Mouse (Mus musculus) stomach, embryonic 14.5 days (tissue): ENCODE data around the gene Bex4. TPM values are rescaled to one million over a fixed set of nuclear protein-coding genes. Genes with fewer than 3 reads are reported as not detected.
"Not testable (repeated sequence)": the region's sequence is repeated elsewhere in the genome, so short reads cannot be mapped to it uniquely, and the experiment has no call there.

Source experiments
- ATAC-seq: fragments of 200-750 bp; cut with Nextera tagmentation; 2 replicates; pipeline ENCODE4 v1.8.0; 2017; ENCODE audit warnings: low read depth, moderate TSS enrichment; ENCODE audit not compliant: insufficient number of reproducible peaks, insufficient read depth, low FRiP score
- H3K27ac ChIP-seq: fragments of 300-500 bp; sonication (generic); 2 replicates; pipeline ENCODE4 v1.5.1; 2014; ENCODE audit warnings: mild to moderate bottlenecking, low read length, moderate library complexity, mixed read lengths
- H3K27me3 ChIP-seq: fragments of 300-500 bp; sonication (generic); 2 replicates; pipeline ENCODE4 v1.6.1; 2014; ENCODE audit warnings: low read length, control low read depth, mixed read lengths; ENCODE audit not compliant: control insufficient read depth, insufficient read depth
- H3K36me3 ChIP-seq: fragments of 300-500 bp; sonication (generic); 2 replicates; pipeline ENCODE4 v1.6.1; 2014; ENCODE audit warnings: mild to moderate bottlenecking, control low read depth, low read length, moderate library complexity, mixed read lengths; ENCODE audit not compliant: control insufficient read depth, insufficient read depth
- H3K4me1 ChIP-seq: fragments of 300-500 bp; sonication (generic); 2 replicates; pipeline ENCODE4 v1.6.1; 2014; ENCODE audit warnings: low read length, control low read depth, mixed read lengths; ENCODE audit not compliant: control insufficient read depth, insufficient read depth
- H3K4me2 ChIP-seq: fragments of 300-500 bp; sonication (generic); replicated peaks from 2 replicates; pipeline ENCODE4 v1.6.1; 2014; ENCODE audit warnings: low read depth, low read length, control low read depth
- H3K4me3 ChIP-seq: fragments of 300-500 bp; sonication (generic); 2 replicates; pipeline ENCODE4 v1.5.1; 2014; ENCODE audit warnings: low read depth, low read length, control low read depth
- H3K9ac ChIP-seq: fragments of 300-500 bp; sonication (generic); replicated peaks from 2 replicates; pipeline ENCODE4 v1.6.1; 2014; ENCODE audit warnings: low read depth, mild to moderate bottlenecking, control low read depth, low read length, moderate library complexity, mixed read lengths
- H3K9me3 ChIP-seq: fragments of 300-500 bp; sonication (generic); 2 replicates; pipeline ENCODE4 v1.6.1; 2016; ENCODE audit warnings: low read depth, low read length, control low read depth; ENCODE audit not compliant: control insufficient read depth
- WGBS: fragments of 180-500 bp; shearing (Covaris S2); extraction: QIAGEN DNeasy Blood & Tissue Kit; methylation state at CpG from one replicate; pipeline ENCODE4 v1.1.7; 2014; 5-methylcytosine and 5-hydroxymethylcytosine counted together
- polyA plus RNA-seq: library from polyadenylated mRNA; unstranded; fragments of >200 nt; fragmentation: Nextera tagmentation; extraction: Ambion mirVana; gene quantifications from 2 replicates; pipeline ENCODE4 v1.2.1, GENCODE M21; 2014

Gene Bex4
- polyA plus RNA-seq, 1 experiment from 2014 or later, result 108 TPM

DNA sequence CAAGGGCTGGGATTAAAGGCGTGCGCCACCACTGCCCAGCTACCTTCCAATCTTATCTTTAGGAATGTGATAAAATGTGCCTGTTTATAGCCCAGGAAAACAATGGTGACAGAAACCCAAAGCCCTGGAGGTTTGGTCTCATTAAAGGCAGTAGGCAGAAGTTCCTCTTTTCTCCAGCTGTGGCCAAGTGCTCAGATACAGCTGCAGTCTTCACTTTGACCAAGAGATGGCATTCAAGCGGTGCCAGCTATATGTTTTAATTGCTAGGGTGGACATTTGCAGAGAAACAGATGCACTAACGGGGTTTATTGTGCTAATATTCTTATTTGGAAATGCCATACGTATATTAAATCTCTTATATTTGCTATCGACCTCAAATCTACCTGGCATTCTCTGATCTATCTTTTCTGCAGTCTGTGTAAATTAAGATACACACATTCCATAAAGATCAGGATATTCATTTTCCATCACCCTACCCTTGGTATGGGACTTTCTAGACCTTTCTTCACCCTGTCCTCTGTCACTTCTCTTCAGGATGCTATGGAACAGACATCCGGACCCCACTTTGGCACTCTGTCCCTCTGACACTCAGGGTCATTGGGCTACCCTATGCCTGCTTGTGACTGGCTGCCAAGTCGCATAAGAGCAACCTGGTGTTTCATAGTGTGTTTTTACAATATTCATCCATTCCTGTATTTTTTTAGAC is 11.6 kb upstream of the Bex4 start:
- no peak for ATAC-seq
- Histone ChIP-seq H3K36me3 (no peaks in the 10 kb centered on the region), H3K4me2 (no peak overlapping the region), H3K27me3 (no peaks in the 10 kb centered on the region), H3K9ac (no peak overlapping the region), H3K4me3 (no peak overlapping the region), H3K27ac (no peak overlapping the region), H3K9me3 (no peaks in the 10 kb centered on the region), H3K4me1 (no peaks in the 10 kb centered on the region)
- WGBS, result 65% methylated on average over 8 of the region's 8 CpGs

DNA sequence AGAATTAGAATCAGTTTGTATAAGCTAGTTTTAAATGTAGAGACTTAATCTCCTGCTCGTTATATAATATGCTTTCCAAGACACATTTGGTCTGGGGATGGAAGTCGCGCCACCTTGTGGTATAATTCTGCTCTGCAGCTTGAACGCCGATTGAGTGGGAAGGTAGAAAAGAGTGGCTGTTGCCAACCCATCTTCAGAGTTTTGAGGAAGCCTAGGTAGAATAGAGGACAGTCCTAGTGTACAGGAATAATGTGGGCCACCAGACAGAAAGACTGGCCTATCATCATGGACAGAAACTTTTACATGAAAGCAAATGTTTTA is 11.1 kb upstream of the Bex4 start:
- no peak for ATAC-seq

DNA sequence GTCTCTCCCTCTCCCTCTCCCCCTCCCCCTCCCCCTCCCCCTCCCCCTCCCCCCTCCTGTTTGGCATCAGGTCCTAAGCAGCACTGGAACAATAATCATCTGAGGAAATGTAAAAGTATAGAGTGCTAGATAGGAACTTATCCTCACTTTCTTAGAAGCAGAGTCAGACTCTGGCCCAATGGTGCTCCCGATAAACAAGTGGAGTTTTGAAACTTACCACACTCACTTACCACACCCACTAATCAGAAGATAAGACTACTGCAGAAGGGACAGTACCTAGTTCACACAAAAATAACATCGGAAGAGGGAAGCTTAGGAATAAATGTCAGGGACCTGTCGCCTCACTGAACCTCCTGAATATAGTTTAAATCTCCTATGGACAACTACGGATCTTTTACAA is 3.2 kb upstream of the Bex4 start:
- H3K27me3 ChIP-seq, result no peaks in the 10 kb centered on the region
- H3K9ac ChIP-seq, result no peak overlapping the region
- H3K4me3 ChIP-seq, result no peak overlapping the region
- no peaks in the 10 kb centered on the region for H3K9me3 ChIP-seq
- 0 out of 2 replicates have a peak, but pooled peaks have one; percentile 14 for ATAC-seq
- no peaks in the 10 kb centered on the region for H3K4me1 ChIP-seq
- H3K27ac ChIP-seq, result no peak overlapping the region
- 92% methylated on average over 4 of the region's 4 CpGs for WGBS
- H3K4me2 ChIP-seq, result no peak overlapping the region
- H3K36me3 ChIP-seq, result no peaks in the 10 kb centered on the region

More for the DNA sequence above, 11.1 kb upstream of the Bex4 start:
- H3K27me3 ChIP-seq, result no peaks in the 10 kb centered on the region
- H3K36me3 ChIP-seq, result no peaks in the 10 kb centered on the region
- H3K27ac ChIP-seq, result no peak overlapping the region
- H3K9ac ChIP-seq, result no peak overlapping the region
- WGBS, result 24% methylated on average over 5 of the region's 5 CpGs
- no peaks in the 10 kb centered on the region for H3K9me3 ChIP-seq
- no peaks in the 10 kb centered on the region for H3K4me1 ChIP-seq
- no peak overlapping the region for H3K4me3 ChIP-seq
- H3K4me2 ChIP-seq, result no peak overlapping the region

DNA sequence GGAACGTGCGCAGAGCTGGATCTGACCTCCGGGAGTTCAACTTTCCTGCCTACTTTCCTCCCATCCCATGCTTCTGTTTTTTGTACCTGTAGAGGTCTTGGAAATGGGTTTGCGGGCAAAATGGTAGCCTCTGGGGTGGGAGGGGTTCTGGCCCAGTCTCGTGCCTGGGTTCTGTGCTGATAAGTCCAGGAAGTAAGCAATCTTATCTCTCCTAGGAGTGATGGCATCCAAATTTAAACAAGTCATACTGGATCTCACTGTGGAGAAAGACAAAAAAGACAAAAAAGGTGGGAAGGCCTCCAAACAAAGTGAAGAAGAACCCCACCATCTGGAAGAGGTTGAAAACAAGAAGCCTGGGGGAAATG is 826 bp downstream of the Bex4 start:
- WGBS, result 38% methylated on average over 5 of the region's 5 CpGs
- H3K4me1 ChIP-seq, H3K27ac ChIP-seq, H3K36me3 ChIP-seq, H3K9me3 ChIP-seq, H3K9ac ChIP-seq, H3K27me3 ChIP-seq, ATAC-seq: not testable (repeated sequence)
- H3K4me2 ChIP-seq, result peak overlapping the region; percentile 34
- peak overlapping the region; percentile 23 for H3K4me3 ChIP-seq

DNA sequence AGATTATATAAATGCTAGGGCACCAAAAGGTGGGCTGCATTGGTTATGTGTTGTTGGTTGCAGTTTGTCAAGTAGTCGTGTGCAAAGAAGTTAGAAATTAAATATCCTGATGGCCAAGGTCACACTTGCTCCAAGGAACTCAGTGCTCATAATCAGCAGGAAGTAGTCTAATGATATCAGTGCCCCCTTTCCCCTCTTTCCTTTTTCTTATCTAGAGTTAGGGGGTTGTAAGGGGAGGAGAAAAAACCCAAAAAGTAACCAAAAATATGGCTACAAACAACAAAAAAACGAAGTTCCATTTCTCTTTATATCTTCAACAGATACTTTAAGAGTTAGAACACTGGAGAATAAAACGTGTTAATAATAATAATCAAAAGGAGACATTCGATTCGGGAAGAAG is 2.6 kb downstream of the Bex4 start:
- Histone ChIP-seq H3K9me3 (no peaks in the 10 kb centered on the region), H3K27me3 (no peaks in the 10 kb centered on the region), H3K4me2 (no peak overlapping the region), H3K9ac (no peak overlapping the region), H3K4me1 (no peaks in the 10 kb centered on the region), H3K36me3 (no peaks in the 10 kb centered on the region), H3K27ac (no peak overlapping the region), H3K4me3 (no peak overlapping the region)
- ATAC-seq, result no peak
- WGBS, result 82% methylated on average over 5 of the region's 5 CpGs

DNA sequence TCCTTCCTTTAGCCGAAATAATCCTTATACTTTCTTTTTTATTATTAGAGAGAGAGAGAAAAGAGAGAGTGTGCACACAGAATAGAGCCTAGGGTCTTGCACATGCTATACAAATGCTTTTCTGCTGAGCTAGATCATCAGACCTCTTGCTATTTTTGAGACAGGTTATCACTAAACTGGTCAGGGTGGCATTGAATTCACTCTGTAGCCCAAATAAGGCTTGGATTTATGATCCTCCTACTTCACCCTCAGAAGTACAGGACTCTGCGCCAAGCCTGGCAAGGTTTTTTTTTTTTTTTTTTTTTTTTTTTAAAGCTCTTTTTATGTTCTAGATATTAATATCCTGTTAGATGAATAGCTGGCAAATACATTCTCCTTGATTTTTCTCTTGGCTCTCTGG is 4.9 kb downstream of the Bex4 start:
- no peaks in the 10 kb centered on the region for H3K36me3 ChIP-seq
- WGBS, result 72% methylated on average over 2 of the region's 2 CpGs
- ATAC-seq, result no peak
- no peak overlapping the region for H3K9ac ChIP-seq
- H3K27me3 ChIP-seq, result no peaks in the 10 kb centered on the region
- no peaks in the 10 kb centered on the region for H3K4me1 ChIP-seq
- H3K4me3 ChIP-seq, result no peak overlapping the region
- H3K4me2 ChIP-seq, result no peak overlapping the region
- no peaks in the 10 kb centered on the region for H3K9me3 ChIP-seq
- H3K27ac ChIP-seq, result no peak overlapping the region

DNA sequence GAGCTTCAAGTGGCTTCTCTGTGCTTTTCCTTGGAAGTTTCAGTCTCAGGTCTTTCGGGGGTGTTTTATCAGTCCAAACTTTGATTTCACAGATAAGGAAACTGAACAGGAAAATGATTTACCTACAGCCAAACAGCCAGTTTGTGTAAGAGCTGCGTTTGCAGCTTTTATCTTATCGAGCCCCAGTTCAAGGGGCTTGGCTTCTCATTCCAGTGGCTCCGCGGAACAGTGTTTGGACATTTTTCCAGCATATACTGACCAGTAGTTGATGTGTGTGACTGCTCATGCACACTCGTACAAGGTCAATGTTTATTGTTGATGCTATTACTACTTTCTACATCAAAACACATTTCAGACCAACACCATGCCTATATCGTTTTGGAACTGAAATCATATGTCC is 5.4 kb downstream of the Bex4 start:
- no peak overlapping the region for H3K4me3 ChIP-seq
- WGBS, result 44% methylated on average over 7 of the region's 7 CpGs
- H3K4me1 ChIP-seq, result no peaks in the 10 kb centered on the region
- H3K36me3 ChIP-seq, result no peaks in the 10 kb centered on the region
- H3K27ac ChIP-seq, result no peak overlapping the region
- H3K9ac ChIP-seq, result no peak overlapping the region
- H3K4me2 ChIP-seq, result no peak overlapping the region
- H3K9me3 ChIP-seq, result no peaks in the 10 kb centered on the region
- no peaks in the 10 kb centered on the region for H3K27me3 ChIP-seq
- ATAC-seq, result no peak

DNA sequence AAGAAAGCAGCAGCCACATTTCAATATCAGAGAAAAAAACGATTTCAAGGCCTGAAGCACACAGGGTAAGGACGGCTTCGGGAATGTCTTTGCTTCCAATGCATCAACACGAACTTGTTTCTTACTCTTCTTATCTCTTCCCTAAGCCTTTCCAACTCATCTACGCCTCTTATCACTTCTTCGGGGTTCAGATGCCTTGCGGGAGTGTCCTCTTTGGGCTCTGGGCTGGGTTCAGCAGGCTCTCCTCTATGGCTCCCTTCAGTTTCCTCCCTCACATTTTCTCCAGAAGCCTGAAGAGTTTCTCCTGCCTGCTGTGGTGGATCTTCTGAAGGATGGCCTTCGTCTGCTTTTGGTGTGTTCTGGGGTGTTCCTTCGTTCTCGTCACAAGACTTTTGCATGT is 31.8 kb downstream of the Bex4 start:
- Histone ChIP-seq H3K27me3 (no peaks in the 10 kb centered on the region), H3K4me1 (no peaks in the 10 kb centered on the region), H3K4me2 (peak overlapping the region; percentile 36), H3K9me3 (no peaks in the 10 kb centered on the region), H3K36me3 (peaks cover 4% of the 10 kb centered on the region; the same call in 1 of the 2 replicates), H3K9ac (no peak overlapping the region), H3K4me3 (peak overlapping the region; percentile 46), H3K27ac (no peak overlapping the region)
- WGBS, result 51% methylated on average over 10 of the region's 10 CpGs
- no peak for ATAC-seq
